Mouse (Mus musculus) lung, postnatal 36 days (tissue): Measurements from ENCODE around the gene Fzr1.

Source experiments
- DNase-seq: peaks from one replicate; pipeline ENCODE4 v3.0.0; 2022; ENCODE audit warnings: mixed read lengths

Gene Fzr1

DNA sequence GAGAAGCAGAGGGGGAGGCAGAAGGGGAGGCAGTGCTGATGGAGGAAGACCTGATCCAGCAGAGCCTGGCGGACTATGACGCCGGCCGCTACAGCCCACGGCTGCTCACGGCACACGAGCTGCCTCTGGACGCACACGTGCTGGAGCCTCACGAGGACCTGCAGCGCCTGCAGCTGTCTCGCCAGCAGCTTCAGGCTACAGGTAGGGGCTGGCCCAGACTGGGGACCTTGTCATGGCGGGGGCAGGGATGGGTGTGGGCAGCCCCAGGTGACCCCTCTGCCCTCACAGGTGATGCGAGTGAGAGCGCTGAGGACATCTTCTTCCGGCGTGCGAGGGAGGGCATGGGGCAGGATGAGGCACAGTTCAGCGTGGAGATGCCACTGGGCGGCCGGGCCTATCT, 53.1 kb downstream of the Fzr1 start:
- DNase-seq = no peak

DNA sequence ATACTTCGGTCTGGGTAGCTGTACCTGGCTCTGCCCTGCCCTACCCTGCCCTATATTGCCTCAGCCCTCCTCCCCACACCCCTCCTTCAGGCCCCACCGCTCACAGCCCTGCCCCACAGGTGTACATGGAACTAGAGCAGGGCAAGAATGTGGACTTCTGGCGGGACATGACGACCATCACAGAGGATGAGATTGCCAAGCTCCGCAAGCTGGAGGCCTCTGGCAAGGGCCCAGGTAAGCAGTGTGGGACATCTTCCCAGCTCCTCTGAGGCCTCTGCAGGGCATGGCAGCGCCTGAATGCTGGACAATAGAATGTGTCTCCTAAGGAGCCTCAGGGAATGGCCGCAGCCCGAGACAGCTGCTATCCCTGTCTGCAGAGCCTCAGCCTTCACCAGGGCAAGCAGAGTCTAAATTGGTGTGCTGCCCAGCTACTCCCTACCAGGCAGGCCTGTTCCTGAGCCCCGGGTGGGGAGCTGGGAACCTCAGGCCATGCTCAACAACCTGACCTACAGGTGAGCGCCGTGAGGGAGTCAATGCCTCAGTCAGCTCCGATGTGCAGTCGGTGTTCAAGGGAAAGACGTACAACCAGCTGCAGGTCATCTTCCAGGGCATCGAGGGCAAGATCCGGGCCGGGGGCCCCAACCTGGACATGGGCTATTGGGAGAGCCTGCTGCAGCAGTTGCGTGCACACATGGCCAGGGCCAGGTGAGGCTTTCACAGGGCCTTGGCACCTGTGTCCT, 54.4 kb downstream of the Fzr1 start:
- no peak for DNase-seq

DNA sequence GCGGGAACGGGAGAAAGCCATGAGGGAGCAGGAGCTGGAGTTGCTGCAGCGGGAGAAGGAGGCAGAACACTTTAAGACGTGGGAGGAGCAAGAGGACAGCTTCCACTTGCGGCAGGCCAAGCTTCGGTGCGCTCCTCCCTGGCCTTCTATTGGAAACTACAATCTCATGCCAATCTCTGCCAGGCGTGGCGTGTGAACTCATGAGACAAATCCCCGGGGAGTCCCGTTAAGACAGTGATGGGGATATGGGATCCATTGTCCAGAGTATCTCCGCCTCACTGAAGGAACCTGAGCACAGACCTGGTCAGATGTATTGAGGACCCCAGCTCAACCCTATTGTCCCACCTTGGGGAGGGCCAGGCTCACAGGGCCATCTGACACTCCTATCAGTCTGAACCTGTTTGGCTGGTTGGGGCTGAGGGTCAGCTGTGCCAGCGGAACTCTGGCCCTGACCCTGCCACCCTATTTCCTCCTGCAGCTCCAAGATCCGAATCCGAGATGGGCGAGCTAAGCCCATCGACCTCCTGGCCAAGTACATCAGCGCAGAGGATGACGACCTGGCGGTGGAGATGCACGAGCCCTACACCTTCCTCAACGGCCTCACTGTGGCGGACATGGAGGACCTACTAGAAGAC, 55.1 kb downstream of the Fzr1 start:
- DNase-seq = no peak

GRCm38 (mm10) chr10:81322444-81322843, 55.9 kb downstream of the Fzr1 start:
- DNase-seq = no peak

- no peak for DNase-seq
These were observed 56.9 kb downstream of the Fzr1 start for GRCm38 (mm10) chr10:81321436-81321835.

- peak; percentile 100 for DNase-seq
These were observed 57.6 kb downstream of the Fzr1 start, which contains the start of gene Cactin for GRCm38 (mm10) chr10:81320550-81321347. Gene Cactin (plus strand): TSS chr10:81321103.

- DNase-seq = peak; percentile 27
These were observed 58.4 kb downstream of the Fzr1 start for GRCm38 (mm10) chr10:81319741-81320549.

- no peak for DNase-seq
These were observed 59.0 kb downstream of the Fzr1 start for GRCm38 (mm10) chr10:81319330-81319699.

DNA sequence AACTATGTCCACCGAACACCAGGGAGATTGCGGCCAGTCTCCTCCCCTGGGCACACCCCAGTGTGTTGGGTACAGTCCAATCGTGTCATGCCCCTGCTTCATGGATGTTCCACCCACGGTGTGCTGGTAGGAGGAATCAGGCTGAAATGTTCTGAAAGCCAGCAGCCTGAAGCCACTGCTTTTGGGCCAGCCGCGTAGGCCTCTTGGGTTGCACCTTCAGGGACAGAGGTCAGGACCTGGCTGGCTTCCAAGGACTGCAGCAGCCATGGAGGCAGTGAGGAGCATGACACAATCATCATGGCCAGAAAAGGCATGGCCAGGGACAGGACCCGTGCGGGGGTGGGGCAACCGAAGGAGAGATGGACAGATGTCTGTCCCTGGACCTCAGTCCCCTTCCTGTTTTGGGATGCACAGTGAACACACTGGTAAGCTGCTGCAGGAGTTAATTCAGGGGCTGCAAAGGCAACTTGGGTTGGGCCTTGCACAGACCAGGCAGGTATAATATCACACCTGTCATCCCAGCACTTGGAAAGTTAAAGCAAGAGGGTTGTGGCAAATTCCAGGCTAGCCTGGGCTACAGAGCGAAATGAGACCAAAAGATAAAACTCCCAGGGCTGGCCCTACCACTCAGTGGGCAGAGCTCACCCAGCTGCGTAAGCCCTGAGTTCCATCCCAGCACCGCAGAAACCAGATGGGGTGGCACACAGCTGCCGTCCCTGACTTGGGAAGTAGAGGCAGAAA, 59.6 kb downstream of the Fzr1 start:
- DNase-seq = peak; percentile 54

- peak; percentile 88 for DNase-seq
These were observed 61.0 kb downstream of the Fzr1 start for GRCm38 (mm10) chr10:81317273-81317672.

DNA sequence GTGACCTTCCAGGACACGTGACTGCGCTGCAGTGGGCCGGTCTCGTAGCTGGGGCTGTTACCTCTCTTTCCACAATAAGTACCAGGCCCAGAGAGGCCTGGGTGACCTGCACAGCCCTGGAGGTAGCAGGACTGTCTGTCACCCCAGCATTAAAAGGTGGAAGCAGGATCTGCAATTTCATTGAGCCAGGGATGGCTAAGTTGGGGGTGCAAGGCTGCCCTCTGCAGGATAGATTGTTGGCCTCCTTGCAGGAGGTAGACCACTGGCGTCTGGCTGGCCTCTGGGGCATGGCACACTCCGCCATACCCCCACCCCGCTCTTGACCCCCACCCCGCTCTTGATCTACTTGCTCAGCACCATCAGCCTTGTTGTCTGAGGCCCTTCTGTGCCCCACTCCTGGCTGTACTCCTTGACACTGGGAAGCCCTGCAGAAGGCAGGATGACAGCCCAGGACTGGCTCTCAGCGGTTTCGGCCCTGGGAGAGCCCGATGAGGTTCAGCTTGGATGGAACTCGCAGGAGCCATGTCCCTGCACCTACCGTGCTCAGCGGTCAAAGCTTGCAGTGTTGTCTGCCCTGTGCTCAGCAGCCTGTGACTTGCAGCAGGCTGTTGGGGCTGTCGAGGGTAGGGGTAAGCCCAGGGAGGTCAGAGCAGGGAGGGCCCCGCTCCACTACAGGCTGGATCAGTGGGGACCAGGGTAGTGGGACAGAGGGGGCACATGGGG, 61.8 kb downstream of the Fzr1 start:
- DNase-seq = peak; percentile 54
